Mouse (Mus musculus): ENCODE measurements at regions not wholly inside any gene's neighbourhood (a gene's known extent, or its start where the extent isn't known, plus 50 kb on each side); places are given as distances from the start of the nearest gene placed in this dataset.

GRCm38 (mm10) chr14:100792094-100792493, 408.0 kb downstream of the Prr30 start:
- no peak for ATAC-seq (ENCODE audit: extremely low read depth, insufficient number of reproducible peaks, low FRiP score, poor library complexity, severe bottlenecking)

GRCm38 (mm10) chr14:100781882-100782281, 418.2 kb downstream of the Prr30 start:
- no peak for ATAC-seq (ENCODE audit: extremely low read depth, insufficient number of reproducible peaks, low FRiP score, poor library complexity, severe bottlenecking)

- no peak for ATAC-seq (ENCODE audit: extremely low read depth, insufficient number of reproducible peaks, low FRiP score, poor library complexity, severe bottlenecking)
These were observed 446.2 kb downstream of the Prr30 start for GRCm38 (mm10) chr14:100753951-100754350.

- ATAC-seq (ENCODE audit: extremely low read depth, insufficient number of reproducible peaks, low FRiP score, poor library complexity, severe bottlenecking) = no peak
These were observed 447.4 kb downstream of the Prr30 start for GRCm38 (mm10) chr14:100752746-100753145.

- ATAC-seq (ENCODE audit: extremely low read depth, insufficient number of reproducible peaks, low FRiP score, poor library complexity, severe bottlenecking) = no peak
These were observed 450.2 kb downstream of the Prr30 start for GRCm38 (mm10) chr14:100749737-100750541.

- ATAC-seq (ENCODE audit: extremely low read depth, insufficient number of reproducible peaks, low FRiP score, poor library complexity, severe bottlenecking) = no peak
These were observed 450.8 kb upstream of the Klf12 start for GRCm38 (mm10) chr14:100735276-100735675.

GRCm38 (mm10) chr14:100728433-100728832, 444.0 kb upstream of the Klf12 start:
- no peak for ATAC-seq (ENCODE audit: extremely low read depth, insufficient number of reproducible peaks, low FRiP score, poor library complexity, severe bottlenecking)

- ATAC-seq (ENCODE audit: extremely low read depth, insufficient number of reproducible peaks, low FRiP score, poor library complexity, severe bottlenecking) = no peak
These were observed 443.2 kb upstream of the Klf12 start for GRCm38 (mm10) chr14:100727701-100728100.

GRCm38 (mm10) chr14:100724962-100725361, 440.5 kb upstream of the Klf12 start:
- ATAC-seq (ENCODE audit: extremely low read depth, insufficient number of reproducible peaks, low FRiP score, poor library complexity, severe bottlenecking) = no peak

GRCm38 (mm10) chr14:100720667-100721066, 436.2 kb upstream of the Klf12 start:
- ATAC-seq (ENCODE audit: extremely low read depth, insufficient number of reproducible peaks, low FRiP score, poor library complexity, severe bottlenecking) = no peak

GRCm38 (mm10) chr14:100714952-100715351, 430.5 kb upstream of the Klf12 start:
- ATAC-seq (ENCODE audit: extremely low read depth, insufficient number of reproducible peaks, low FRiP score, poor library complexity, severe bottlenecking) = no peak

- no peak for ATAC-seq (ENCODE audit: extremely low read depth, insufficient number of reproducible peaks, low FRiP score, poor library complexity, severe bottlenecking)
These were observed 429.6 kb upstream of the Klf12 start for GRCm38 (mm10) chr14:100713999-100714471.

GRCm38 (mm10) chr14:100713592-100713991, 429.1 kb upstream of the Klf12 start:
- ATAC-seq (ENCODE audit: extremely low read depth, insufficient number of reproducible peaks, low FRiP score, poor library complexity, severe bottlenecking) = no peak

GRCm38 (mm10) chr14:100665361-100665955, 381.0 kb upstream of the Klf12 start:
- ATAC-seq (ENCODE audit: extremely low read depth, insufficient number of reproducible peaks, low FRiP score, poor library complexity, severe bottlenecking) = no peak

- no peak for ATAC-seq (ENCODE audit: extremely low read depth, insufficient number of reproducible peaks, low FRiP score, poor library complexity, severe bottlenecking)
These were observed 379.7 kb upstream of the Klf12 start for GRCm38 (mm10) chr14:100664180-100664579.

GRCm38 (mm10) chr14:100642076-100642475, 357.6 kb upstream of the Klf12 start:
- no peak for ATAC-seq (ENCODE audit: extremely low read depth, insufficient number of reproducible peaks, low FRiP score, poor library complexity, severe bottlenecking)

GRCm38 (mm10) chr14:100634521-100634920, 350.0 kb upstream of the Klf12 start:
- no peak for ATAC-seq (ENCODE audit: extremely low read depth, insufficient number of reproducible peaks, low FRiP score, poor library complexity, severe bottlenecking)

- no peak for ATAC-seq (ENCODE audit: extremely low read depth, insufficient number of reproducible peaks, low FRiP score, poor library complexity, severe bottlenecking)
These were observed 347.2 kb upstream of the Klf12 start for GRCm38 (mm10) chr14:100631676-100632075.

GRCm38 (mm10) chr14:100630197-100630596, 345.7 kb upstream of the Klf12 start:
- ATAC-seq (ENCODE audit: extremely low read depth, insufficient number of reproducible peaks, low FRiP score, poor library complexity, severe bottlenecking) = no peak

GRCm38 (mm10) chr14:100627523-100627922, 343.0 kb upstream of the Klf12 start:
- no peak for ATAC-seq (ENCODE audit: extremely low read depth, insufficient number of reproducible peaks, low FRiP score, poor library complexity, severe bottlenecking)

Measured in neutrophil, adult 5-6 weeks (primary cell).